Mouse (Mus musculus): ENCODE results near the gene Vkorc1l1. TPM values are rescaled to one million over a fixed set of nuclear protein-coding genes. Genes with fewer than 3 reads are reported as not detected.
A peak's percentile ranks its signal among the peaks of the same experiment; 100 is the strongest.

The Vkorc1l1 gene
- polyA plus RNA-seq, 1 experiment = 8.1 TPM

DNA sequence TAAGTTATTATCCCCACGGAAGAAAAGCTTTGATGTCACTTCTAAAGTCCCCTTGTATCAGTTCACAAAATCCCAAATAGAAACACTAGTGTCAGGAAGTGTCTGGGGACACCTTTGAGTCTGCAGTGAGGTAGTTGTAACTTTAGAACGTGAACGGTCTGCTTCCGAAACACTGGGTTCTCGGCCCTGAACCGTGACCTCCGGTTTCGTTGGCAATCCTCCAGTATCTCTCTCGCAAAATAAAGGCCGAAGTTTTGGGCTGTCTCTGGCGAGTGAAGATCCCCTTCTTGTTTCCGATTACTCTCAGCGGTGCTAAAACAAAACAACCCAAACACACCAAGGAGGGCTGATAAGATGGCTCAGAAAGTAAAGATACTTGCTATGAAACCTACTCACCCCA lies 47.6 kb downstream of the Vkorc1l1 start:
- H3K4me1 ChIP-seq (ENCODE audit: control insufficient read depth, insufficient read depth, insufficient read length) = no peaks in the 10 kb centered on the region
- H3K27ac ChIP-seq (ENCODE audit: insufficient read depth, low read length) = no peak overlapping the region
- no peaks in the 10 kb centered on the region for H3K27me3 ChIP-seq (ENCODE audit: control insufficient read depth, insufficient read depth, low read length)
- WGBS = 90% methylated on average over 13 of the region's 13 CpGs
- H3K36me3 ChIP-seq (ENCODE audit: control insufficient read depth, insufficient read depth, low read length) = peaks cover 19% of the 10 kb centered on the region
- DNase-seq (ENCODE audit: low read depth in 1 of 2, low spot score in 2 of 2) = no peak
- TF ChIP-seq POLR2A (IDR thresholded peaks at IDR 0.05; ENCODE audit: low read depth, low read length) (no peak), CTCF (IDR thresholded peaks at IDR 0.05; ENCODE audit: extremely low read depth, insufficient read depth, insufficient read length, insufficient replicate concordance) (no peak)
- H3K4me3 ChIP-seq (ENCODE audit: extremely low read depth, insufficient read depth, insufficient read length) = no peak overlapping the region

DNA sequence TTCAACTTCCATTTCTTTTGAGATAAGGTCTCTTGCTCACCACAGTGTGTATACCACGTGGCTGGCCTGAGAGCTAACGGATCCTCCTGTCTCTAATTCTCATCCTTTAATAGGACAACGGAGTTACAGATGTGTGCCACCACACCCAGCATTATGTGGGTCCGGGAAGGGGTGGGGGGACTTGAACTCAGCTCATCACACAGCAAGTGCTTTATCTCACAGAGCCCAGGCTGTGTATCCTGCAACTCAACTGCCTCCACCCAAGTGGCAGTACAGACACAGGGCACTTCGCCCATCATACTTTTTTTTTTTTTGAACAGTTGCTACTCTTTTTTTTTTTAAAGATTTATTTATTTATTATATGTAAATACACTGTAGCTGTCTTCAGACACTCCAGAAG lies 50.1 kb downstream of the Vkorc1l1 start:
- H3K27me3 ChIP-seq (ENCODE audit: control insufficient read depth, insufficient read depth, low read length) = no peaks in the 10 kb centered on the region
- no peak overlapping the region for H3K4me3 ChIP-seq (ENCODE audit: extremely low read depth, insufficient read depth, insufficient read length)
- H3K27ac ChIP-seq (ENCODE audit: insufficient read depth, low read length) = no peak overlapping the region
- WGBS = 89% methylated on average over 5 of the region's 5 CpGs
- no peaks in the 10 kb centered on the region for H3K4me1 ChIP-seq (ENCODE audit: control insufficient read depth, insufficient read depth, insufficient read length)
- no peak for TF ChIP-seq POLR2A (IDR thresholded peaks at IDR 0.05; ENCODE audit: low read depth, low read length)
- TF ChIP-seq CTCF (IDR thresholded peaks at IDR 0.05; ENCODE audit: extremely low read depth, insufficient read depth, insufficient read length, insufficient replicate concordance) = no peak
- H3K36me3 ChIP-seq (ENCODE audit: control insufficient read depth, insufficient read depth, low read length) = peaks cover 27% of the 10 kb centered on the region
- DNase-seq (ENCODE audit: low read depth in 1 of 2, low spot score in 2 of 2) = no peak

DNA sequence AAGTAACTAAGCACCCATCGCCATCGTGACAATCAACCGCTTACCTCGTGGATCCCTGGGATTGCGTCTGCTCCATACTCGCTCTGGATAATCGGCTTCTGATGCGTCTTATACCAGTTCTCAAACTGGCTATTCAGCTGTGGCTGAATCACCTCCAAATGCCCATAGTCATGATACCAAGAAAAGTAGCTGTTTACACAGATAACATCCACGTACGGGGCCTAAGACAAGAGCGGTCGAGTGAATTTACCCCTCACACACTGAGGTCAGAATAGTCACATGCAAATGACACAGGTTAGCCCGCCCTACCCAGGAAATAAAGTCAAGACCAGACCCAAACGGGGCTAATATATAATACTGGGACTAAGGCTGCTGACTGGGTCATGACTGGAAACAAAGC lies 51.6 kb downstream of the Vkorc1l1 start:
- 91% methylated on average over 14 of the region's 14 CpGs for WGBS
- Histone ChIP-seq H3K27me3 (ENCODE audit: control insufficient read depth, insufficient read depth, low read length) (no peaks in the 10 kb centered on the region), H3K4me1 (ENCODE audit: control insufficient read depth, insufficient read depth, insufficient read length) (no peaks in the 10 kb centered on the region), H3K27ac (ENCODE audit: insufficient read depth, low read length) (no peak overlapping the region), H3K4me3 (ENCODE audit: extremely low read depth, insufficient read depth, insufficient read length) (no peak overlapping the region), H3K36me3 (ENCODE audit: control insufficient read depth, insufficient read depth, low read length) (peaks cover 34% of the 10 kb centered on the region)
- DNase-seq (ENCODE audit: low read depth in 1 of 2, low spot score in 2 of 2) = no peak
- TF ChIP-seq CTCF (IDR thresholded peaks at IDR 0.05; ENCODE audit: extremely low read depth, insufficient read depth, insufficient read length, insufficient replicate concordance) (no peak), POLR2A (IDR thresholded peaks at IDR 0.05; ENCODE audit: low read depth, low read length) (no peak)

GRCm38 (mm10) chr5:129994989-129995388 lies 53.2 kb downstream of the Vkorc1l1 start:
- no peaks in the 10 kb centered on the region for H3K27me3 ChIP-seq (ENCODE audit: control insufficient read depth, insufficient read depth, low read length)
- H3K27ac ChIP-seq (ENCODE audit: insufficient read depth, low read length) = no peak overlapping the region
- no peaks in the 10 kb centered on the region for H3K4me1 ChIP-seq (ENCODE audit: control insufficient read depth, insufficient read depth, insufficient read length)
- TF ChIP-seq CTCF (IDR thresholded peaks at IDR 0.05; ENCODE audit: extremely low read depth, insufficient read depth, insufficient read length, insufficient replicate concordance) (no peak), POLR2A (IDR thresholded peaks at IDR 0.05; ENCODE audit: low read depth, low read length) (no peak)
- H3K36me3 ChIP-seq (ENCODE audit: control insufficient read depth, insufficient read depth, low read length) = peaks cover 24% of the 10 kb centered on the region
- H3K4me3 ChIP-seq (ENCODE audit: extremely low read depth, insufficient read depth, insufficient read length) = no peak overlapping the region
- 93% methylated on average over 7 of the region's 7 CpGs for WGBS
- DNase-seq (ENCODE audit: low read depth in 1 of 2, low spot score in 2 of 2) = no peak

DNA sequence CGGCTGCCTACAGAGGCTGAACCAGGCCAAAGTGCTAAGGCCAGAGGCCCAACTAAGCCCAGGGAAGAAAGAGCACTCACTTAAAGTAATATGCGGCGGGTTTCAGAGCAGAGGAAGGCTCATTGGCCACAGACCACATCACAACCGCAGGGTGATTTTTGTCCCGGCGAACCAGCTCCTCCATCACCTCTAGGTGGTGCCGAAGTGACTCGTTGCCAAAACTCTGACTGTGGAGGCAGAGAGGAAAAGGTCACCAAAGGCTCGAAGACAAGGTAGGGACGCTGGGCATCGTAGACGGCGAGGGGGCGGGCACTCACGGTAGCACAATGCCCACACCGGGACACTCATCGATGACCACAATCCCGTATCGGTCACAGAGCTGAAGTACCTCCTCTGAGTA lies 55.9 kb downstream of the Vkorc1l1 start:
- DNase-seq (ENCODE audit: low read depth in 1 of 2, low spot score in 2 of 2) = no peak
- no peak overlapping the region for H3K27ac ChIP-seq (ENCODE audit: insufficient read depth, low read length)
- WGBS = 77% methylated on average over 19 of the region's 19 CpGs
- H3K36me3 ChIP-seq (ENCODE audit: control insufficient read depth, insufficient read depth, low read length) = peaks cover 21% of the 10 kb centered on the region
- H3K4me1 ChIP-seq (ENCODE audit: control insufficient read depth, insufficient read depth, insufficient read length) = peaks cover 3% of the 10 kb centered on the region; the same call in 1 of the 2 replicates
- no peaks in the 10 kb centered on the region for H3K27me3 ChIP-seq (ENCODE audit: control insufficient read depth, insufficient read depth, low read length)
- no peak overlapping the region for H3K4me3 ChIP-seq (ENCODE audit: extremely low read depth, insufficient read depth, insufficient read length)
- TF ChIP-seq POLR2A (IDR thresholded peaks at IDR 0.05; ENCODE audit: low read depth, low read length) = no peak

- Histone ChIP-seq H3K4me1 (ENCODE audit: control insufficient read depth, insufficient read depth, insufficient read length) (peaks cover 8% of the 10 kb centered on the region; the same call in 1 of the 2 replicates), H3K36me3 (ENCODE audit: control insufficient read depth, insufficient read depth, low read length) (peaks cover 15% of the 10 kb centered on the region), H3K27me3 (ENCODE audit: control insufficient read depth, insufficient read depth, low read length) (no peaks in the 10 kb centered on the region), H3K27ac (ENCODE audit: insufficient read depth, low read length) (no peak overlapping the region), H3K4me3 (ENCODE audit: extremely low read depth, insufficient read depth, insufficient read length) (no peak overlapping the region)
- DNase-seq (ENCODE audit: low read depth in 1 of 2, low spot score in 2 of 2) = peak; percentile 45 to 59
- 56% methylated on average over 4 of the region's 4 CpGs for WGBS
- no peak for TF ChIP-seq POLR2A (IDR thresholded peaks at IDR 0.05; ENCODE audit: low read depth, low read length)
- peak; percentile 76; the same call in 1 of the 2 replicates for TF ChIP-seq CTCF (IDR thresholded peaks at IDR 0.05; ENCODE audit: extremely low read depth, insufficient read depth, insufficient read length, insufficient replicate concordance)
Observed at GRCm38 (mm10) chr5:129999097-129999496, 57.3 kb downstream of the Vkorc1l1 start.

DNA sequence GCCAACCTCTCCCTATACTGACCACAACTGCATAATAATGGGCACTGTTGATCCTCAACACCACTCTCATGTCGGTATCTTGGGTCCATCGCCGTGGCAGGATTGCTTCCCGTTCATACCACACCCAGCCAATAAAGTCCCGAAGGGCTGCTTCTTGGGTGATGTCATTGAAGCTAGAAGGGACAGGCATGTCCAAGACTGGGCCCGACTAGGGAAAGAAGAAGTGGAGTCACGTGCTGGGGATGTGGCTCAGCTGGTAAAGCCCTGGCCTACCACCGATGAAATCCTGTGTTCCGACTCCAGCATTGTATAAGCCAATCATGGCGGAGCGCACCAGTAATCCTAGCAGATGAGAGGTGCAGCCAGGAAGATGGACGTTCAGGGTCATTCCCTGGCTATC lies 59.0 kb downstream of the Vkorc1l1 start:
- no peak for DNase-seq (ENCODE audit: low read depth in 1 of 2, low spot score in 2 of 2)
- peak overlapping the region; percentile 91; the same call in 1 of the 2 replicates for H3K27ac ChIP-seq (ENCODE audit: insufficient read depth, low read length)
- peaks cover 8% of the 10 kb centered on the region; the same call in 1 of the 2 replicates for H3K4me1 ChIP-seq (ENCODE audit: control insufficient read depth, insufficient read depth, insufficient read length)
- no peak overlapping the region for H3K4me3 ChIP-seq (ENCODE audit: extremely low read depth, insufficient read depth, insufficient read length)
- H3K27me3 ChIP-seq (ENCODE audit: control insufficient read depth, insufficient read depth, low read length) = no peaks in the 10 kb centered on the region
- TF ChIP-seq POLR2A (IDR thresholded peaks at IDR 0.05; ENCODE audit: low read depth, low read length) = no peak
- no peak for TF ChIP-seq CTCF (IDR thresholded peaks at IDR 0.05; ENCODE audit: extremely low read depth, insufficient read depth, insufficient read length, insufficient replicate concordance)
- peaks cover 11% of the 10 kb centered on the region for H3K36me3 ChIP-seq (ENCODE audit: control insufficient read depth, insufficient read depth, low read length)
- 71% methylated on average over 12 of the region's 12 CpGs for WGBS
